Mouse (Mus musculus) heart, postnatal 36 days (tissue): Measurements from ENCODE around the gene Gan. TPM values are rescaled to one million over a fixed set of nuclear protein-coding genes. Genes with fewer than 3 reads are reported as not detected.

Experiments used
- DNase-seq, 2 experiments: peaks; one replicate each; pipeline ENCODE4 v3.0.0; 2021 to 2022
- intact Hi-C: fragments of 180-260 bp; cut with DNase I; formaldehyde crosslinking; loops from one replicate; pipeline ENCODE4 v1.15.1; 2025
- total RNA-seq, 2 experiments: library from RNA; stranded (reverse); gene quantifications; 2 replicates each; pipeline ENCODE4 v1.2.3; 2021

Gan gene
- total RNA-seq, 2 experiments from 2014 or later: 4.5 to 5.1 TPM

DNA sequence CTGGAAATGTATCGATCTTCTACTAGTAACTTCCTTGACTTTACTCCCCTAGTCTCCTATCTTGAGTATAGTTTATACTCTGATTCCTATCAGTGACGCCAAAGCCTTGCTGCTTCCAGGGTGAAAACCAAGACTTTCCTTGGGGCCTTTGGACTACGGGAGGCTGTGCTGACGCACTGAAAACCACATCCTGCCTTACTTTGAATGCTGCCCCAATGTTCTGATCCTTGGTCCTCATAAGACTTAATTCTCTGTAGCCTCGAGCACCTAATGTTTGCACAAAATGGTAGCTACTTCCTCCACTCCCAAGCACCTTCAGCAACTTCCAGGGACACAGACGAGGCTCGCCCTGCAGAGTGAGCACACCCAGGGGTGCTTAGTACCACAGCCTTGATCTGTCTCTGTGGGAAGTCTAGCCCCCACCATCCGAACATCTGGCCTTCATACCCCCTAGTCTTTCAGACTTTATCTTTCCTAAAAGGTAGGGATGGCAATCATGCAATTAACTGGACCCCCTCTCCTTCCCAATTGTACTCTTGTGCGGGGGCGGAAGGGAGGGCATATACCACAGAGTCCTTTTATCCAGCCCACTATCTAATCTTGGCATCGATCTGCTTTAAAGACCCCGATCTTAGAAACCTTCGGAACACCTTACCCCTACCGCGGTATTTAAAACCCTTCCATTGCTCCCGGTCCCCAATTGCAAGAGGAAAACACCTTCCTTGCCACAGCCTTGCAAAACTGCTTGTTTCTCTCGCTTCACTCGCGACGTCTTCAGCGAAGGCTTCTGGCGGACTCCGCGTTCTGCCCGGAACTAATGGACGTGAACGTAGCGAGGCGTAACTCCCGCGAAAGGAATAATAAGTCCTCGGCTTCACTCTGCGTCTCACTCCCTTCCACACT is 818 bp upstream of the Gan start:
- no peak for DNase-seq
- intact Hi-C loops: loop anchor here (2.0 to 5.0 kb wide), 2 partner anchors 102 to 165 kb away; partner anchors contain the start of gene Gcsh

DNA sequence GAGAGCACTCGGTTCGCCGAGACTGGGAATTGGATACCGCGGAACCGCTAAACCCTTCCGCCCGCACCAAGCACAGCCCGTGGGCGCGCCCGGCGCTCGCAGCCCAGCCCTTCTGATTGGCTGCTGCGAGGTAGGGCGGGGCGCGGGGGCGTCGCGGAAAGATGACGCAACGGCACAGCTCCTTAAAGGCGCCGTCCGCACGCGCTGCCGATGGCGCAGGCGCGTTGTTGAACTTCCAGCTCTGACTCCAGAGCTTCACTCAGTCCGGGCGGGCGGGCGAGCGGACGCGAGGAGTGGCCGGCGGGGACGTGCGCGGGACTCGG is 205 bp upstream of the Gan start:
- intact Hi-C loops: loop anchor here (2.0 to 5.0 kb wide), 2 partner anchors 101 to 165 kb away; partner anchors contain the start of gene Gcsh
- peak; percentile 98 to 99 for DNase-seq

DNA sequence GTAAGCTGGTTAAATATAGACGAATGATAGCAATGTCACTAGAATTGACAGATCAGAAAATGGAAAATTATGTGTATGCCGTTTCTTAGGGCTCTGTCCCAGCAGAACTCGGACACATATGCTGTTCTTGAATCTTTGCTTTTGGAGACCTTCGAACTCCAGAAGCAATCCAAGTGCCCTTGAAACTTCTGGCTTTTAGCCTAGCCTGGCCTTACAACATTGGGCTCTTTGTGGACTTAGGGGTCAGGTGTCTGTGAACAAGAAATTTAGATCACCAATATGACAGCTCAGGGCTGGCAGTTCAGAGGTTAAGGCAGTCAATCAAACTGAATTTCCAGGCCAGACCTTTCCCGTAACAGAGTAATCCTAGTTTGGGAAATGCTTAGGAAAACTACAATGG is 1.1 kb downstream of the Gan start:
- no peak for DNase-seq
- intact Hi-C loops: loop anchor here (5.0 kb wide), 1 partner anchor 167 kb away; the partner anchor contains the start of gene Gcsh

DNA sequence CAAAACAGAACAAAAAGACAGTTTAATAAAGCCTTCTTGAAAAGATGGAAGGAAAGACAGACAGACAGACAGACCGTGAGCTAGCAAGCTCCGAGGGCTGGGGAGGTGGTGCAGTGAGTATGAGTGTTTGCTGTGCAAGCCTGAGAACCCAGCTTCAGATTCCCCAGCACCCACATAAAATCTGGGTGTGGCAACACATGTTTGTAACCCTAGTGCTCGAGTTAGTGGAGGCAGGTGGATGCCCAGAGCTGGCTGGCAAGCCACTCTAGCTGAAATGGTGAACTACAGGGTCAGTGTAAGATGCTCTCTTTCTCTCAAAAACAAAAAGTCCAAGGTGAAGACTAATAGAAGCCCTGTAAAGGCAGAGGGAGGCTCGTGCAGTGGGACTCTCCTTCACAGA is 7.0 kb downstream of the Gan start:
- intact Hi-C loops: no loop called here
- DNase-seq: no peak

DNA sequence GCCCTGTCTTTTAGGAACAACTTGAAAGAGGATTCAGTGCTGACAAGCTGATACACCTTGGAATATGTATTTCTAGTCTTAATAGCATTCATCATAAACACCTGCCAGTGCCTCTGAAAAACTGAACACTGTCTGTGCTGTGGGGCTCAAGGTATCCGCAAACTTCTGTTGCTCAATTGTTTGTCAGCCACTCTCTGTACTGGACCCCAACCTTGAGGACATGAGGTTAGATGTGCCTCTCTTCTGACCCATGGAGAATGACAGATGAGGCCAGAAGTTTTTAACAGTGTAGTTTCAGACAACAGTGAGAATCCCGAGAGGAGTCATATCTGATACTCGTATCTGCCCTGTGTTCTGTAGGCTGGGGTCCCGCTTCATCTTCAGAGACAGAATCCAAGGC is 7.6 kb downstream of the Gan start:
- DNase-seq: no peak
- intact Hi-C loops: no loop called here

DNA sequence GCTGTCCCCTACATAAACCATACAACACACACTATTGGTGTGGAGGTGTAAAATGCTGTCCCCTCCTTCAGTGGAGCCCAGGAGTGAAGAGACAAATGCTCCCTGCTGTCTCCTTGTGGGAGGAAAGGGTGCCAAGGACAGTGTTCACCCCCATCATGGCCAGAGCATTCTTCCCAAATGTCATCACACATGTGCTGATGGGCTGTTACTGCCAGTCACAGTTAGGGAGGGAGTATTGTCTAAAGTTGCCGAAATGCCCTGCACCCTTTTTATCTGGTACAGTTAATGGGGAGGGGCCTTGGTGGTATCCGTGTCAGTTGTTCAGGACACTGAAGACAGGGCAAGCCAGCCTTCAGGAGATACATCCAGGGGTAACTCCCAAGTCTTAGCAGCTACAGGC is 8.6 kb downstream of the Gan start:
- intact Hi-C loops: no loop called here
- no peak for DNase-seq

DNA sequence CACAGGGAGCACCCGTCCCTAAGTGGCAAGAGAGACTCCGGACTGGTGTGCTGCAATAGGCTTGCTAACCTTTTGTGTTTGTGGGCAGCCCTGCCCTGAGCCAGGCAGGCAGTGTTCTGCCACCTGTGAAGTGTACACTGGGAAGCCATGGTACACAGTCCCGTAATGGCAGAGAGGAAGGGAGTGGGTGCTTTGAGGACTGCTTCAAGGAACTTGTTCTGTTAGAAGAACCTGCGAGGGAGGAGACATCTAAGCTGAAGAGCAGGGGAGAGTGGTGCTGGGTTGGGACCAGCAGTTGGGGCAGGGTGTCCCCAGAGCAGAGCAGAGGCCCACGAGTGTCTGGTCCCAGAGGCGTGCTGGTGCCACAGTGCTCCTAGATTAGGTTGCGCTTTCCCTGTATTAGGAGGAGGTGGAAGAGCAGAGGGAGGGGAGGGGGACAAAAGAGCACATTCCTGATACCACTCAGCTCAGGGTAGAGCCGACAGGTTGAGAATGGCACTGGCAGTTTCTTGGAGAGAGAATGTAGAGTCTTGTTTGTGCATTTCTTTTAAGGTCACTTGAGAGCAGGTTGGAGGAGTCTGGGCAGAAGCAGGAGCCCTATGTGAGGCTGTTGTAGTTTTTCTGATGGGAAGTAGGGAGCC is 9.4 kb downstream of the Gan start:
- no peak for DNase-seq
- intact Hi-C loops: no loop called here

DNA sequence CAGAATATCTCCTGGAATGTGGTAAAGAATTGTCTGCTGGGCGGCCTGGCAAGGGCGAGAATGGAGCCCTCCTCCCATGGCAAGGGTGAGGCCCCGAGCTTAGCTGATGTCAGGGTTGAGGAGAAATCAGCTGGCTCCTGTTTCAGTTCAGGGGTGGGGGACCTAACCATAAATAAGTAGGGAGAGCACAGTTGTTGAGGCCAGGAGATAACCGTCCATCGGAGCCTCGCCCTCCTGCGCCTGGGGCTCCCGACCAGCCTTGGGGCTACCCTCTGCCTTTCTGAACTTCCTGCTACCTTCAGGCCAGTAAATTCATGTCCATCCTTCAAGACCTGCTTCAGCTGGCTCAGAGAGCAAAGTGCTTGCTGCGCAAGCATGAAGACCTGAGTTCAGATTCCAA is 10.4 kb downstream of the Gan start:
- intact Hi-C loops: no loop called here
- no peak for DNase-seq

DNA sequence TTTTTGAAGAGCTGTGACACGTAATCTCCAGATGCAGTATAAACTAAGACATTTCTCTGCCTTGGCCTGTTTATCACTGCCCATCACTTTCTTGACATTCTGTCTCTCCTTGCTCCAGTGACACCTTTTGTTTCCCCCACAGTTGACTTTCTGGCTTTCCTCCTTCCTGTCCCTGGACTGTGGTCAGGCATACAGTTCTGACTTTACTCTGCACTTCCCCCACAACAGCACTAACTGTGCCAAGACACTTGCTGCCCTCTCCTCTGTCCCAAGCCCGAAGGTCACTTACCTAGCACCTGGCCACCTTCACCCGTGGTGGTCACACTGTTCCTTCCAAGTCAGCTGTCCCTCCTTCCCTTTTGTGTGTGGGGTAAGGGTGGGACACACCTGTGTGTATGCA is 13.9 kb downstream of the Gan start:
- intact Hi-C loops: no loop called here
- DNase-seq: no peak

DNA sequence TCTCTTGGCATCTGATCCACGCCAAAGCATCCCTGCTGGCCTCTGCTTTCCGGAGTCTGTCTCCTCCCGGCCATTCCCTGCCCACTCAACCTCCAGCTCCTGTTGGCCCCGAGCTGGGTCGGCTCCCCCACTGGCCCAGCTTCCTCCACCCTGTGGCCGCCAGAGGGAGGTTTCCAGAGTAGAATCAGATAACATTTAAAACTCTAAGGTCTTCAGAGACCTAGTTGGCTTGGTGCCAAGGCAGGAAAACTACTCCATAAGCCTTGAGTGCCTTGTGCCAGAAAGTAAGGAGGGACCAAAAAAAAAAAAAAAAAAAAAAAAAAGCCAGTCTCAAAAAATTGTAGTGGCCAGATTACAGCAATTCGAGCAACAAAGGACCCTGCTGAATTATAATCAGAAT is 15.0 kb downstream of the Gan start:
- intact Hi-C loops: no loop called here

DNA sequence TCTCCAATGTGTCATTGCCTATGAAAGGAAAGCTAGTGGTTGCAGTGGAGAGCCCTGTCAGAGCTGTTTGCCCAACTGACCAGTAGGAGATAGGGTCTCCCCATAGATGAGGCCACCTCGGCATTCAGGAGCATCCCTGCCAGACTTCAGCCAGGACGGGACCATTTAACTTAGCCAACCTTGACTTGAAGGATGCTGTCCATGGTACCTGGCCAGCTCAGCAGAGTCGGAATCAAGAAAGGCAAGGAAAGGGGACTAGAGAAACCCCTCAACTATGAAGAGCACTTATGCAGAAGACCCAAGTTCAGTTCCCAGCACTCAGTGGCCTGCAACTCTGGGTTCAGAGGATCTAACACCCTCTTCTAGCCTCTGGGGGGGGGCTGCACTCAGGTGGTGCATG is 15.8 kb downstream of the Gan start:
- intact Hi-C loops: no loop called here
- DNase-seq: no peak

More for the DNA sequence above, 15.0 kb downstream of the Gan start:
- peak; percentile 36 to 47 for DNase-seq

DNA sequence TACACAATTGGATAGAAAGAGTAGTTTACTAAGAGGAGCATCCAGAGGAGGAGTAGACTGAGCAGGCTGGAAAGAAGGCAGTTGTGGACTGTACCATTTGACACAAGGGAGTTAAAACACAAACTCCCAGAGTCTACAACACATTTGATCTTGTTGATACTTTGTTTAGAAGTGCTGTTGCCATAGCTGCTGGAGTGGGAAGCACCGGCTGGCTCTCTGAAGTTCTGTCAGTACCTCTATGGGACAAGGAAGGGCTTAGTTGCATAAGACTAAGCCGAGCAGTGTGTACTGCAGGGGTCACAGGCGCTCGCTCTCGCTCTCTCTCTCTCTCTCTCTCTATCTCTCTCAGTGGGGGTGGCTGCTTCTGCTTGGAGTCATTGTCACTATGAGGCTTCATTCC is 16.6 kb downstream of the Gan start:
- no peak for DNase-seq
- intact Hi-C loops: no loop called here

DNA sequence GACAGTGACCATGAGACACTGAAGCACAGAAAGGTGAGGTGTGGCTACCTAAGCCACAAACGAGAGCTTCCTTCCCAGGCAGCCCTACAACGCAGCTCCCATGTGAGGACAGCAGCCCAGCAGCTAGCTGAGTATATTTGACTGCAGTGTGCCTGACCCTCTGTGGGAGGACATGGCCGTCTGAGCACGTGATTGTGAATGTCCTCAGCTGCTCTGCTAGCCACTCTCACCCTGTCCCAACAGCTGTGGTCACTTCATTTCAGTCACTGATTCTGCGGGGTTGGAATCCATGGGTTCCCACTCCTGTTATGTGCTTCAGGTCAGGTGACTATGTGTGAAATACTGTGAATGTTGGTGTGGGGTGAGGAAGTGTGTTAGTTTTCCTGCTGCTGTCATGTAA is 18.4 kb downstream of the Gan start:
- no peak for DNase-seq

DNA sequence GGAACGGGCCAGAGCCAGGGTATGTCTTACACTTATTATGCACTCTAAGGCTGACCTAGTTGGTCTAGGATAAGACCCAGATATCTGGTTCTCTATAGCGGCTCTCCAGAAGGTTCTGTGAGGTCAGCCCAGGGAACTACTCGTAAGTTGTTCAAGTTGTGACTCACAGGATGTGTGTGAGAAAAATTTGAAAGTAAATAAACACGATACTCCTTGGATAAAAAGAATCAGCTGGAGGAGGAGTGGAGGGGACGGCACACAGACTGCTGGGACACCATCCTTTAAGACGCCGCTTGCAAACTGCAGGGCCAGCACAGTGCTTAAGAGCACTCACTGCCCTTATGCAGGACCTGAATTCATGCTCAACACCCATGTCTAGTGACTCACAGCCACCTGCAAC is 19.3 kb downstream of the Gan start:
- intact Hi-C loops: no loop called here
- no peak for DNase-seq

More for the DNA sequence above, 18.4 kb downstream of the Gan start:
- intact Hi-C loops: no loop called here

DNA sequence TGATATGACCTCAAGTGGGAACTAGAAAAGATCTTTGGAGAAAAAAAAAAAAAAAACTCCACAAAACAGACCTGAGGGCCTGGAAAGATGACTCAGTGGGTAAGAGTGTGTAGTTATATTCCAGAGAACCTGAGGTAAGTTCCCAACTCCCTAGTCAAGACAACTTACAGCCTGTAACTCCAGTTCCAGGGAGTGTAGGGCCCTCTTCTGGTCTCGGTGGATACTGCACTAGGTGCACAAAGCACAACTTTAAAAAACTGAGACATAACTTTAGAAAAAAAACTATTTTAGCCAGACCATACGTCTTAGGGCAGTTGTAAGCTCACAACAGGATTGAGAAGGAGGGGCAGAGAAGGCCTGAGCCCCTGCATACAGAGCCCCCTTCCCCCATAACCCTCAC is 20.1 kb downstream of the Gan start:
- no peak for DNase-seq
- intact Hi-C loops: no loop called here

DNA sequence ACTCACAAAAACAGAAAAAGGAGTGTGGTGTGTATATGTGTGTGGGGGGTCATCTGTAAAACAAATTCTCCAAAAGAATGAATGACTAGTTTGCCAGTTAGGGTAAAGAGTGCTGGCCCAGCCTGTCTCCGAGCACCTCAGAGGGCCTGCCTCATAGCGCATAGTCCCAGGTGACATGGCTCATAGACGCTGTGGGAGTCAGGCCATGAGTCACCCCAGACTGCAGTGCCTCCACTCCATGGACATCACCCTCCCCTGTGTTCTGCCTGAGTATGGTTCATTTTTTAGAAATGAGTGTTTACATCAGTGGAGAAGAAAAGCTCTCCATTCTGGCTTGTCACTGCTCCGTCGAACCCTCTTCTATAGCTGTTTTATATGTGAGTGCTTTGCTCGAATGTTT is 20.7 kb downstream of the Gan start:
- intact Hi-C loops: no loop called here
- DNase-seq: no peak

DNA sequence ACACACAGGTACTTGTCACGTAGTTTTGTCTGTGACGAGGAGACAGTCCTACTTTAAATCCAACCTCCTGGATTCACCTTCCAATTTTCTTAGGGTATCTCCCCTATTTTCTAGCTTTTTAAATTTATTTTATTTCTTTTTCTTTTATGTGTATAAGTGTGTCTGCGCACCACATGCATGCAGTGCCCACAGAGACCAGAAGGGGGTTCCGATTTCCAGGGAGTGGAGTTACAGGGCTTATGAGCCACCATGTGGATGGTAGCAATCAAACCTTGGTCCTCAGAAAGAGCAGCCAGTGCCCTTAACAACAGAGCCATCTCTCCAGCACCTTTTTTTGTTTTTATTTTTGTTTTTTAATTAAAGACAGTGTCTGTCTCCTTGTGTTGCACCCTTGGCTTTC is 24.8 kb downstream of the Gan start:
- intact Hi-C loops: no loop called here
- DNase-seq: no peak

DNA sequence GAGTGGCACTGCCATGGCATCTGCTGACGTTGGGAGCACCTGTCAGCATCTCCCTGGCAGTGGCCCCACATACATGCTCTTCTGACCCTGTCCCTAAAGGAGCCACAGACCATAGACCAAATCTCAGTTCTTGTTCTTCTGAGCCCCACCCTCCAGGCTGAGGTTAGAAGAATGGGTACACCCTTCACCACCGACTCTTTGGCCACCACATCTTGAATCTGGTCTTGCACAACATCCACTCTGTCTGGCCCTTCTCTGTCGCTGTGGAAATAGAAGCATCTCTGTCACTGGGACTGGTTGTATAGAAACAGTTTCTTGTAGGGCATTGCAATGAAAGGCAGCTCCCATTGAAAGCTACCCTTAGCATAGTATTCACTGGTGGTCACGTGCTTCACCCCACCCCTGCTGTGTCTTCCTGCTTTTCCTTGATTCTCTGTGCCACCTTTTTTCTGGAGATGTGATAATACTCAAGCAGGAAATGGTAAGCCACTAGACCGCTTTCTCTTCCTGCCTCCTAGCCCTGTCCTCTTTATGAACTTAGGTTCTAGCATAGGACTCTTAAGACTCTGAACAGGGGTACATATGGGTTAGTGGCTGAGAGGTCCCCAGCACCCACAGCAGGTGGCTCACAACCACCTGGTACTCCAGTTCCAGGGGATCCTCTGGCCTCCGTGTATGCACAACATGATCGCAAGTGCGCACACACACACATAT is 25.9 kb downstream of the Gan start:
- intact Hi-C loops: no loop called here
- DNase-seq: no peak

DNA sequence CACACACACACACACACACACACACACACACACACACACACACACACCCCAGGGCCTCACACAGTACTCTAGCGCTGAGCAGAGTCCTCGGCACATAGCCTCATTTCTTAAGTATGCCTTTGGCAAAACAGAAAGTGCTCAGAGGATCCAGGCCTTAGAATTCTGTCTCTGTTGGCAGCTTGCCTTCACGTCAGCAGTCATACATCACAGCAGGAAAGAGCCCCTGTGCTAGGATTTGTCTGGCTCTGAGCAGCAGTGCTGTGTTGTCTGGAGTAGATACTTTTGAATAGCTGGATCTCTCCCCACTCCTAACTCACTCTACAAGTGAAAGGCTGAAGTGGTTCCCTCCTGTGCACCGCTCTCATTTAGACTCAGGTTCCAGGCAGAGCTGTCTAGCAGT is 36.4 kb downstream of the Gan start:
- intact Hi-C loops: loop anchor here (10.0 kb wide), 1 partner anchor 270 kb away; no protein-coding TSS in a partner anchor
- no peak for DNase-seq

DNA sequence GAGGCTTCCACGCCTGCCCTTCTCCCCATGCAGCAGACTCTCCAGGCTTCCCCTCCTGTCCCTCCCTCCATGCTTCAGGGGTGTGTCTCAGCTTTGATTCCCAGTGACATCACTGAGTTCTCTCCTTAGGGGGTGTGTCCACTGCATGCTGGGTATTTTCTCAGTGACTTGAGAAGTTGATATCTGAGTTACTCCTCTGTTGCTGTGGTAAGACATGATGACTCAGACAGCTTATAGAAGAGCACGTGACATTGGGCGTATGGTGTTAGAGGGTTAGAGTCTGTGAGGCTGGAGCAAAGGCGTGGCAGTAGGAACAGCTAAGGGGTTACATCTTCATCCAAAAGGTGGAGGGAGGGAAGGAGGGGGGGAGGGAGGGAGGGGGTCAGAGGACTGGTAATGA is 38.7 kb downstream of the Gan start:
- intact Hi-C loops: loop anchor here (5.0 to 10.0 kb wide), 2 partner anchors 89 to 268 kb away; no protein-coding TSS in a partner anchor
- no peak for DNase-seq

DNA sequence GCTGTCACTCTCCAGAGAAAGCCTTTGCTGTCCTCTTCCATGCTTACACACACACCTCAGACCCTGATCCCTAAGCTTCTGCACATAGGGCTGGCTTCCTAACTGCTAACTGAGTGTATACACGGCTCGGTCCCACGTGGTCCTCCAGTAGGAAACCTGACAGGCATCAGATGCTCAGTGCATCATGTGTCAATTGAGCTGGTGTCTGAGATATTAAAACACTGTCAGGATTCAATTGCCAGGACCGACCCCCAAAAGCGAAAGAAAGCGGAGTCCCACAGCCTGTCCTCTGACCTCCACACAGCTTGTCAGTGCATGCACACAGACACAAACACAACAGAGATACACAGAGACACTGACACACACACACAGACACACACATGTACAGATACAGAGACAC is 39.6 kb downstream of the Gan start:
- intact Hi-C loops: loop anchor here (5.0 to 10.0 kb wide), 2 partner anchors 90 to 267 kb away; no protein-coding TSS in a partner anchor
- DNase-seq: no peak
